29 mouse cellular contexts compared by ENCODE assay signal in the genomic region with DNA sequence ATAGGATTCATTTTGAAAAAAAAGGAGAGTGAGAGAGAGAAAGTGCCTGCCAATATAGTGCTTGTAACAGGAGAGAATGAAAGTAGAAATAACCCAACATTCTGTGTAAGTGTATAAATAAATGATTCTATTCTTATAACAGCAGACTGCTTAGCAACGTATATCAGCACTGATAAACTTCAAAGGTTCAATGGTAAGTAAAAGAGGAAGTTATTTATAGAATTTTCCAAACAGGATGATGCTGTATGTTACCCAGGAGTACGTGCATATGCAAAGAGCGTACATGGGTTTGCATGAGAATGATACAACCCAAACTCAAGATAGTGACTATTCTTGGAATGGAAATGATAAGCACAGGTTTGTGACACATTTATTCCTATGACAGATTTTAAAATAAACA.
DNase-seq lines count a peak whose midpoint lies in the region; ATAC-seq and TF ChIP-seq lines count a peak whose summit lies in the region.
"Had no signal": no experiment of that assay in that cellular context is flagged by ENCODE, and none has a peak within 500 bp of the region (broad histone marks: within the 10 kb centered on the region; RNA-seq: fewer than 3 reads in every experiment).

No protein-coding gene starts in this region.

- no peaks in the 10 kb centered on the region for H3K27me3 ChIP-seq in forebrain, embryonic 16.5 days (replicated peaks; ENCODE audit: control insufficient read depth, insufficient read depth, low read length)
- H3K27me3 ChIP-seq in forebrain, embryonic 14.5 days (replicated peaks; ENCODE audit: control insufficient read depth, insufficient read depth, low read length), result no peaks in the 10 kb centered on the region
- H3K27me3 ChIP-seq in heart, embryonic 12.5 days (replicated peaks), result no peaks in the 10 kb centered on the region
- no peaks in the 10 kb centered on the region for H3K27me3 ChIP-seq in heart, embryonic 10.5 days (ENCODE audit: insufficient read depth, poor library complexity, severe bottlenecking)
- no peaks in the 10 kb centered on the region for H3K27me3 ChIP-seq in heart, embryonic 15.5 days
- H3K27me3 ChIP-seq: embryonic facial prominence, embryonic 13.5 days; forebrain, embryonic 13.5 days; hindbrain, embryonic 13.5 days; intestine, embryonic 15.5 days had no signal

- H3K9me3 ChIP-seq in forebrain, embryonic 16.5 days (ENCODE audit: control insufficient read depth, low read length), result no peaks in the 10 kb centered on the region
- no peaks in the 10 kb centered on the region for H3K9me3 ChIP-seq in forebrain, embryonic 14.5 days (replicated peaks; ENCODE audit: control insufficient read depth, low read length)
- H3K9me3 ChIP-seq in heart, embryonic 12.5 days (replicated peaks), result no peaks in the 10 kb centered on the region
- no peaks in the 10 kb centered on the region for H3K9me3 ChIP-seq in heart, embryonic 10.5 days
- H3K9me3 ChIP-seq in heart, embryonic 15.5 days (replicated peaks), result no peaks in the 10 kb centered on the region
- H3K9me3 ChIP-seq: embryonic facial prominence, embryonic 10.5 days; embryonic facial prominence, embryonic 13.5 days; forebrain, embryonic 13.5 days; hindbrain, embryonic 10.5 days; hindbrain, embryonic 13.5 days; intestine, embryonic 15.5 days had no signal

- H3K27ac ChIP-seq in forebrain, embryonic 16.5 days (ENCODE audit: low read length), result no peak overlapping the region
- H3K27ac ChIP-seq in forebrain, embryonic 14.5 days (ENCODE audit: low read depth, low read length), result no peak overlapping the region
- H3K27ac ChIP-seq in heart, embryonic 12.5 days (ENCODE audit: poor library complexity, severe bottlenecking), result no peak overlapping the region
- no peak overlapping the region for H3K27ac ChIP-seq in heart, embryonic 10.5 days
- peak overlapping the region; percentile 76 for H3K27ac ChIP-seq in heart, embryonic 15.5 days
- H3K27ac ChIP-seq in layer of hippocampus, adult 2 months, result peak overlapping the region; percentile 79
- H3K27ac ChIP-seq: embryonic facial prominence, embryonic 10.5 days; embryonic facial prominence, embryonic 13.5 days; forebrain, embryonic 13.5 days; heart, adult 2 months; hindbrain, embryonic 10.5 days; hindbrain, embryonic 13.5 days; intestine, embryonic 15.5 days had no signal

- DNase-seq in forebrain, embryonic 14.5 days (ENCODE audit: low spot score), result no peak
- no peak for DNase-seq in heart, embryonic 10.5 days (ENCODE audit: low spot score)
- no peak for DNase-seq in heart, postnatal 14 days
- no peak for DNase-seq in layer of hippocampus, adult 2 months (ENCODE audit: low spot score in 2 of 2)
- no peak for DNase-seq in layer of hippocampus, postnatal 36 days
- DNase-seq: adrenal gland, adult 8-10 months; adrenal gland, postnatal 25 days; cerebellum, adult 11-12 months; cerebellum, adult 8-10 months; cerebellum, postnatal 10 days; cerebellum, postnatal 36 days; embryo, embryonic 11 days; gastrocnemius, postnatal 25 days; heart, adult 2 months; heart, postnatal 36 days; kidney, adult 11 months; kidney, adult 8-10 months had no signal

- H3K4me1 ChIP-seq in forebrain, embryonic 16.5 days (replicated peaks; ENCODE audit: control insufficient read depth, insufficient read depth, low read length), result 0 out of 2 replicates have a peak, but pooled peaks cover 2% of the 10 kb centered on the region
- no peaks in the 10 kb centered on the region; the same call in 1 of the 2 replicates for H3K4me1 ChIP-seq in forebrain, embryonic 14.5 days (ENCODE audit: control insufficient read depth, insufficient read depth, low read length)
- no peaks in the 10 kb centered on the region for H3K4me1 ChIP-seq in heart, embryonic 12.5 days (replicated peaks)
- no peaks in the 10 kb centered on the region for H3K4me1 ChIP-seq in heart, embryonic 10.5 days
- peaks cover 3% of the 10 kb centered on the region; the same call in 1 of the 2 replicates for H3K4me1 ChIP-seq in heart, embryonic 15.5 days (replicated peaks)
- H3K4me1 ChIP-seq: embryonic facial prominence, embryonic 10.5 days; embryonic facial prominence, embryonic 13.5 days; forebrain, embryonic 13.5 days; hindbrain, embryonic 10.5 days; hindbrain, embryonic 13.5 days; intestine, embryonic 15.5 days had no signal

- intact Hi-C loops in heart, postnatal 14 days (cut with DNase I), result no loop called here

- H3K4me3 ChIP-seq in forebrain, embryonic 16.5 days (replicated peaks; ENCODE audit: low read length), result no peak overlapping the region
- no peak overlapping the region for H3K4me3 ChIP-seq in forebrain, embryonic 14.5 days (ENCODE audit: low read depth, low read length)
- no peak overlapping the region for H3K4me3 ChIP-seq in heart, embryonic 12.5 days
- no peak overlapping the region for H3K4me3 ChIP-seq in heart, embryonic 10.5 days
- H3K4me3 ChIP-seq in heart, embryonic 15.5 days, result no peak overlapping the region
- H3K4me3 ChIP-seq in layer of hippocampus, adult 2 months, result no peak overlapping the region
- H3K4me3 ChIP-seq: embryonic facial prominence, embryonic 10.5 days; embryonic facial prominence, embryonic 13.5 days; erythroblast, embryonic 14.5 days; forebrain, embryonic 13.5 days; heart, adult 2 months; hindbrain, embryonic 10.5 days; hindbrain, embryonic 13.5 days; intestine, embryonic 15.5 days had no signal

- ATAC-seq in forebrain, embryonic 16.5 days, result peak; percentile 36
- ATAC-seq in forebrain, embryonic 14.5 days, result no peak
- 0 out of 2 replicates have a peak, but pooled peaks have one; percentile 29 for ATAC-seq in heart, embryonic 12.5 days (ENCODE audit: insufficient number of reproducible peaks, low FRiP score)
- peak; percentile 74 for ATAC-seq in heart, embryonic 15.5 days (replicated peaks; ENCODE audit: insufficient number of reproducible peaks, insufficient read depth, low FRiP score, low read depth)
- ATAC-seq: activated CD4-positive, CD25-positive, alpha-beta regulatory T cell, adult 4 months; forebrain, embryonic 13.5 days; hindbrain, embryonic 16.5 days; intestine, embryonic 15.5 days had no signal

- no peaks in the 10 kb centered on the region for H3K36me3 ChIP-seq in forebrain, embryonic 16.5 days (ENCODE audit: control insufficient read depth, insufficient read depth)
- no peaks in the 10 kb centered on the region for H3K36me3 ChIP-seq in forebrain, embryonic 14.5 days (ENCODE audit: control insufficient read depth, insufficient read depth, low read length)
- H3K36me3 ChIP-seq in heart, embryonic 12.5 days, result no peaks in the 10 kb centered on the region
- no peaks in the 10 kb centered on the region for H3K36me3 ChIP-seq in heart, embryonic 10.5 days
- H3K36me3 ChIP-seq in heart, embryonic 15.5 days, result no peaks in the 10 kb centered on the region
- H3K36me3 ChIP-seq: embryonic facial prominence, embryonic 10.5 days; embryonic facial prominence, embryonic 13.5 days; hindbrain, embryonic 10.5 days; hindbrain, embryonic 13.5 days; intestine, embryonic 15.5 days had no signal

- H3K9ac ChIP-seq in forebrain, embryonic 16.5 days (replicated peaks; ENCODE audit: low read depth, low read length), result no peak overlapping the region
- H3K9ac ChIP-seq in forebrain, embryonic 14.5 days (ENCODE audit: low read length), result no peak overlapping the region
- no peak overlapping the region for H3K9ac ChIP-seq in heart, embryonic 12.5 days
- H3K9ac ChIP-seq in heart, embryonic 15.5 days, result no peak overlapping the region
- H3K9ac ChIP-seq: embryonic facial prominence, embryonic 13.5 days; forebrain, embryonic 13.5 days; hindbrain, embryonic 13.5 days; intestine, embryonic 15.5 days had no signal

- 71% methylated on average over 3 of the region's 3 CpGs for WGBS in forebrain, embryonic 16.5 days
- 88% methylated on average over 3 of the region's 3 CpGs for WGBS in forebrain, embryonic 14.5 days
- 44% methylated on average over 3 of the region's 3 CpGs for WGBS in heart, embryonic 12.5 days
- 54% methylated on average over 3 of the region's 3 CpGs for WGBS in heart, embryonic 10.5 days
- WGBS in heart, embryonic 15.5 days, result 31% methylated on average over 3 of the region's 3 CpGs

- TF ChIP-seq CTCF in layer of hippocampus, adult 2 months (conservative IDR thresholded peaks at IDR 0.05), result no peak

- H3K4me2 ChIP-seq in forebrain, embryonic 16.5 days (ENCODE audit: low read length), result no peak overlapping the region
- H3K4me2 ChIP-seq in forebrain, embryonic 14.5 days (ENCODE audit: low read length), result no peak overlapping the region
- H3K4me2 ChIP-seq in heart, embryonic 12.5 days, result no peak overlapping the region
- peak overlapping the region; percentile 33 for H3K4me2 ChIP-seq in heart, embryonic 15.5 days
- H3K4me2 ChIP-seq: embryonic facial prominence, embryonic 13.5 days; forebrain, embryonic 13.5 days; hindbrain, embryonic 13.5 days; intestine, embryonic 15.5 days had no signal

Comparison
In these comparisons a context has a peak if more than half of its experiments do, and no peak if none do; other contexts are left out.
1. H3K27ac ChIP-seq: peak in heart, embryonic 15.5 days (single experiment) and layer of hippocampus, adult 2 months (single experiment); none in forebrain, embryonic 16.5 days (single experiment), forebrain, embryonic 14.5 days (single experiment), heart, embryonic 12.5 days (single experiment) and heart, embryonic 10.5 days (single experiment).